Mouse (Mus musculus): ENCODE data around the gene Ing5. TPM values are rescaled to one million over a fixed set of nuclear protein-coding genes. Genes with fewer than 3 reads are reported as not detected.
"Not testable (repeated sequence)": the region's sequence is repeated elsewhere in the genome, so short reads cannot be mapped to it uniquely, and the experiment has no call there.

Gene Ing5
- polyA plus RNA-seq, 1 experiment from 2014 or later: 21.1 TPM

- WGBS: 88% methylated on average over 2 of the region's 3 CpGs
- not testable (repeated sequence) for DNase-seq (ENCODE audit: low spot score); H3K4me3 ChIP-seq
These were observed 42.1 kb downstream of the Ing5 start for GRCm38 (mm10) chr1:93845766-93846366.

GRCm38 (mm10) chr1:93855790-93856189 is 52.0 kb downstream of the Ing5 start:
- not testable (repeated sequence) for H3K4me1 ChIP-seq; H3K27me3 ChIP-seq (ENCODE audit: insufficient read depth, poor library complexity, severe bottlenecking); H3K27ac ChIP-seq; H3K9me3 ChIP-seq; H3K36me3 ChIP-seq; H3K4me3 ChIP-seq; DNase-seq (ENCODE audit: low spot score)
- WGBS: 77% methylated on average over 4 of the region's 4 CpGs

More at GRCm38 (mm10) chr1:93845766-93846366, 42.1 kb downstream of the Ing5 start:
- not testable (repeated sequence) for H3K36me3 ChIP-seq; H3K9me3 ChIP-seq; H3K27me3 ChIP-seq (ENCODE audit: insufficient read depth, poor library complexity, severe bottlenecking); H3K4me1 ChIP-seq; H3K27ac ChIP-seq

DNA sequence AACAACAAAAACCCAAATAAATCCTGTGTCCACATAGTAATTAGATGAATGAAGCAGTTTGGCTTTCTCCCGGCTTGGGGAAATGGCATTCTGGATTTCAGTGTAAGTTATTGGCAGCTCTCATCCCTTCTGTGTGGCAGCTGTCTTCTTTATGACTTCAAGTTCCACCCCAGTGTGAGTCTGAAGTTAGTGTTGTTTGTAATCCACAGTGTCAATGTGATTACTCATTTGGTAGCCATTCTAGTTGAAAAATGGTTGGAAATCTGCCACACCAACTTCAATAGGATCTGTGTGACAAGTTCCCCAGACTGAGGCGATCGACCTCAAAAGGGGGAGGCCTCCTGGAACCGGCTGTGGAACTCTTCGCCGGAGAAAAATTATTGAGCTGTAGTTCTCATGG is 53.6 kb downstream of the Ing5 start:
- H3K4me3 ChIP-seq: no peak overlapping the region
- DNase-seq (ENCODE audit: low spot score): no peak
- no peaks in the 10 kb centered on the region for H3K9me3 ChIP-seq
- H3K36me3 ChIP-seq: no peaks in the 10 kb centered on the region
- WGBS: 83% methylated on average over 6 of the region's 6 CpGs
- H3K27me3 ChIP-seq (ENCODE audit: insufficient read depth, poor library complexity, severe bottlenecking): no peaks in the 10 kb centered on the region
- no peaks in the 10 kb centered on the region for H3K4me1 ChIP-seq
- no peak overlapping the region for H3K27ac ChIP-seq

DNA sequence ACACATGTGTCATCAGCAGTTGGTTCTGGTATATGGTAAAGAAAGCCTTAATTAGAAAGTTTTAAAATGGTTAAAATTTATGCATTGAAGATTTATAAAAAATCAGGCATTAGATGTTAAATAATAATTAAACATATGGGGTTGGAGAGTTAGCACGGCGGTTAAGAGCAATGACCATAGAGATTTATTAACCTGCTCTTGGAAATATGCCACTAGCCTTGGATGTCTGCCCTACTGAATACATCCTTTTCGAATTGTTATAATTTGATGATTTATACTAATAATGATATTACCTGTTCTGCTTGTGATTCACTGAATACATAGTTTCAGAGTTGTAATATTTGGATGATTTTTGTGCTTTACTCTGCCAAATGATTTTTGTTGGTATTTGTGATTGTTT is 54.2 kb downstream of the Ing5 start:
- H3K27me3 ChIP-seq (ENCODE audit: insufficient read depth, poor library complexity, severe bottlenecking): no peaks in the 10 kb centered on the region
- 91% methylated on average over 3 of the region's 3 CpGs for WGBS
- H3K4me3 ChIP-seq: no peak overlapping the region
- DNase-seq (ENCODE audit: low spot score): no peak
- H3K9me3 ChIP-seq: no peaks in the 10 kb centered on the region
- H3K27ac ChIP-seq: no peak overlapping the region
- H3K36me3 ChIP-seq: no peaks in the 10 kb centered on the region
- H3K4me1 ChIP-seq: no peaks in the 10 kb centered on the region

- H3K27ac ChIP-seq: no peak overlapping the region
- H3K9me3 ChIP-seq: no peaks in the 10 kb centered on the region
- H3K4me1 ChIP-seq: no peaks in the 10 kb centered on the region
- H3K4me3 ChIP-seq: no peak overlapping the region
- no peaks in the 10 kb centered on the region for H3K36me3 ChIP-seq
- H3K27me3 ChIP-seq (ENCODE audit: insufficient read depth, poor library complexity, severe bottlenecking): no peaks in the 10 kb centered on the region
- no peak for DNase-seq (ENCODE audit: low spot score)
These were observed 55.9 kb downstream of the Ing5 start for GRCm38 (mm10) chr1:93859619-93860018.

GRCm38 (mm10) chr1:93861048-93861447 is 57.3 kb downstream of the Ing5 start, which contains the start of gene Gal3st2:
Gal3st2 (plus strand) TSS chr1:93861306.
- H3K27me3 ChIP-seq (ENCODE audit: insufficient read depth, poor library complexity, severe bottlenecking); H3K4me1 ChIP-seq; H3K4me3 ChIP-seq; H3K27ac ChIP-seq; H3K9me3 ChIP-seq; DNase-seq (ENCODE audit: low spot score); H3K36me3 ChIP-seq: not testable (repeated sequence)
- WGBS: 49% methylated on average over 2 of the region's 2 CpGs

Other genes with a start within 250 kb of the Ing5 start
- gene Stk25, start 145.3 kb upstream of the Ing5 start, polyA plus RNA-seq (2016; fragmentation: Nextera tagmentation; extraction: Ambion mirVana): 144 and 161 TPM in 2 replicates
- 45.7 and 54.9 TPM in 2 replicates for gene Bok, start 118.3 kb upstream of the Ing5 start, polyA plus RNA-seq (2016; fragmentation: Nextera tagmentation; extraction: Ambion mirVana)
- 69.3 and 78.3 TPM in 2 replicates for gene Atg4b, start 52.5 kb upstream of the Ing5 start, polyA plus RNA-seq (2016; fragmentation: Nextera tagmentation; extraction: Ambion mirVana)
- gene Thap4, start 49.1 kb upstream of the Ing5 start, polyA plus RNA-seq (2016; fragmentation: Nextera tagmentation; extraction: Ambion mirVana): 42.9 and 56.5 TPM in 2 replicates
- 214 and 261 TPM in 2 replicates for gene Dtymk, start 2.0 kb upstream of the Ing5 start, polyA plus RNA-seq (2016; fragmentation: Nextera tagmentation; extraction: Ambion mirVana)
- 14.8 and 18.3 TPM in 2 replicates for gene D2hgdh, start 20.9 kb downstream of the Ing5 start, polyA plus RNA-seq (2016; fragmentation: Nextera tagmentation; extraction: Ambion mirVana)
- gene Gal3st2, start 57.3 kb downstream of the Ing5 start, polyA plus RNA-seq (2016; fragmentation: Nextera tagmentation; extraction: Ambion mirVana): 0.10 TPM in 1 of 2 replicates, not detected in the other
- 0.07 TPM in 1 of 2 replicates, not detected in the other for gene Gal3st2b, start 114.3 kb downstream of the Ing5 start, polyA plus RNA-seq (2016; fragmentation: Nextera tagmentation; extraction: Ambion mirVana)
- gene Gal3st2c, start 186.5 kb downstream of the Ing5 start, polyA plus RNA-seq (2016; fragmentation: Nextera tagmentation; extraction: Ambion mirVana): not detected in 2 replicates
- not detected in 2 replicates for gene Neu4, start 216.5 kb downstream of the Ing5 start, polyA plus RNA-seq (2016; fragmentation: Nextera tagmentation; extraction: Ambion mirVana)
- not detected in 2 replicates for gene Pdcd1, start 248.6 kb downstream of the Ing5 start, polyA plus RNA-seq (2016; fragmentation: Nextera tagmentation; extraction: Ambion mirVana)

Measured in heart, embryonic 10.5 days (tissue).